Mouse (Mus musculus) embryonic facial prominence, embryonic 14.5 days (tissue): ENCODE measurements around the gene Ift22. TPM values are rescaled to one million over a fixed set of nuclear protein-coding genes. Genes with fewer than 3 reads are reported as not detected.
"Not testable (repeated sequence)": the region's sequence is repeated elsewhere in the genome, so short reads cannot be mapped to it uniquely, and the experiment has no call there.

Experiments used
- ATAC-seq: fragments of 200-750 bp; cut with Nextera tagmentation; 2 replicates; pipeline ENCODE4 v1.8.0; 2017; ENCODE audit warnings: low read depth, moderate number of reproducible peaks, moderate TSS enrichment
- DNase-seq: peaks from one replicate; pipeline ENCODE4 v3.0.0-alpha.2; 2015; ENCODE audit warnings: low spot score
- H3K27ac ChIP-seq: fragments of 300-500 bp; sonication (generic); replicated peaks from 2 replicates; pipeline ENCODE4 v1.5.1; 2014; ENCODE audit warnings: low read depth, mild to moderate bottlenecking, low read length, moderate library complexity
- H3K27me3 ChIP-seq: fragments of 300-500 bp; sonication (generic); replicated peaks from 2 replicates; pipeline ENCODE4 v1.6.1; 2014; ENCODE audit warnings: low read length; ENCODE audit not compliant: control insufficient read depth, insufficient read depth
- H3K36me3 ChIP-seq: fragments of 300-500 bp; sonication (generic); 2 replicates; pipeline ENCODE4 v1.6.1; 2014; ENCODE audit warnings: low read length, mixed read lengths; ENCODE audit not compliant: control insufficient read depth, insufficient read depth
- H3K4me1 ChIP-seq: fragments of 300-500 bp; sonication (generic); 2 replicates; pipeline ENCODE4 v1.6.1; 2014; ENCODE audit warnings: antibody characterized with exemption, low read length; ENCODE audit not compliant: control insufficient read depth, insufficient read depth
- H3K4me2 ChIP-seq: fragments of 300-500 bp; sonication (generic); 2 replicates; pipeline ENCODE4 v1.6.1; 2014; ENCODE audit warnings: low read depth, mild to moderate bottlenecking, low read length, moderate library complexity, mixed read lengths
- H3K4me3 ChIP-seq: fragments of 300-500 bp; sonication (generic); 2 replicates; pipeline ENCODE4 v1.5.1; 2014; ENCODE audit warnings: low read depth, mild to moderate bottlenecking, low read length
- H3K9ac ChIP-seq: fragments of 300-500 bp; sonication (generic); 2 replicates; pipeline ENCODE4 v1.6.1; 2014; ENCODE audit warnings: low read depth, mild to moderate bottlenecking, low read length, moderate library complexity, mixed read lengths
- H3K9me3 ChIP-seq: fragments of 300-500 bp; sonication (generic); 2 replicates; pipeline ENCODE4 v1.6.1; 2016; ENCODE audit warnings: low read length; ENCODE audit not compliant: control insufficient read depth
- WGBS: fragments of 180-500 bp; shearing (Covaris S2); extraction: QIAGEN DNeasy Blood & Tissue Kit; methylation state at CpG from one replicate; pipeline ENCODE4 v1.1.7; 2014; 5-methylcytosine and 5-hydroxymethylcytosine counted together
- polyA plus RNA-seq: library from polyadenylated mRNA; unstranded; fragments of >200 nt; fragmentation: Nextera tagmentation; extraction: Ambion mirVana; gene quantifications from 2 replicates; pipeline ENCODE4 v1.2.1, GENCODE M21; 2014

Gene Ift22
- polyA plus RNA-seq, 1 experiment from 2014 or later = 93.3 TPM

DNA sequence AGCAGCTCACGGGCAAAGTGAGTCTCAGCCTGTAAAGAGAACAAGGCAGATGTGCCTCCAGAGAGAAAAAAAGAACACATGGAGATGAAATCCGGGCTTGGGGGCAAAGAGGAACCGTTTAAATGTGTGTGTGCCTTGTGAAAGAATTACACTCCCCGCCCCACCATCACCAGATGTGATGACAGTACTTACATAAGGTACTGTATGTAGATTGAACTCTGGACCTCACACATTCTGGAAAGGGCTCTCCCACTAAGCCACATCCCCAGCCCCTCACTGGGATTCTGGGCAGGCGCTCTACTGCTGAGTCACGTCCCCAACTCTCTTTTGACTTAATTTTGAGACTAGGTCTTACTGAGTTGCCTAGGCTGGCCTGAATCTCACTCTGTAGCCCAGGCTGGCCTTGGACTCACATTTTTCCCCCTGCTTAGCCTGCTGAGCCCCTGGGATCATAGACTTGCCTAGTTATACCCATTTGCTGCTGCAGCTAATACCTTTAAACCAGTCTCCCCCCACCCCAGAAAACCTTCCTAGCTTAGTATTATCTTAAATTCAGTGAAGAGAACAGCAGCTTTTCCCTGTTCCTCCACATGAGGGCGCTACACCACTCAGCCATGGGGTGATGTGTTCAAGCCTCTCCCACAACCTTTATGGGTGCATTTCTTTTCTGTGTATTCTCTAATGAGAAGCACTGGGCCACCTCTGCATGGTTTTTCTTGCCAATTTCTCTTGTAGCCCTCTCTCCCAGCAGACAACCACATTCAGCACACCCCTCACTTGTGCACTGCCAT, 28.1 kb downstream of the Ift22 start:
- H3K36me3 ChIP-seq = no peaks in the 10 kb centered on the region
- no peak overlapping the region for H3K4me2 ChIP-seq
- H3K9me3 ChIP-seq = no peaks in the 10 kb centered on the region
- ATAC-seq = no peak
- no peaks in the 10 kb centered on the region for H3K4me1 ChIP-seq
- no peak overlapping the region for H3K4me3 ChIP-seq
- WGBS = 53% methylated on average over 7 of the region's 7 CpGs
- no peak overlapping the region for H3K27ac ChIP-seq
- no peaks in the 10 kb centered on the region for H3K27me3 ChIP-seq
- H3K9ac ChIP-seq = no peak overlapping the region
- no peak for DNase-seq

DNA sequence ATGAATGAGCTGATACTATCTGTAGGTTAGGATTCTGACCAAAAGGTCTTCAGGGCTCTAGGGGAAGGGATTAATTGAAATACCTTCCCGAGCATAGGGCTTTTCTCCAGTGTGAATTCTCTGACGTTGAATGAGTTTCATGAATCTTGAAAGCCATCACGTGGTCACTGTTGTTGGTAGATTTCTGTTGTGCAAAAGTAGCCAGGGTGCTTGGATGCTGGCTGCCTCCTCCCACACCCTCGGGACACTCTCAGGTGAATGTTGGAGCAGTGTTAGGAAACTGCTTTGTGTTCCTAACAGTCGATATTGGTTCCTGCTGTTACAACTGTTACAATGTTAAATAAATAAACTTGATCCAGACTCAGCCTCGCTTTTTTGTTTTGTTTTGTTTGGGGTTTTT, 28.8 kb downstream of the Ift22 start:
- Histone ChIP-seq H3K27me3 (no peaks in the 10 kb centered on the region), H3K4me3 (no peak overlapping the region), H3K9me3 (no peaks in the 10 kb centered on the region), H3K27ac (no peak overlapping the region), H3K4me1 (no peaks in the 10 kb centered on the region), H3K4me2 (no peak overlapping the region), H3K36me3 (no peaks in the 10 kb centered on the region), H3K9ac (no peak overlapping the region)
- WGBS = 79% methylated on average over 6 of the region's 6 CpGs
- DNase-seq (no peak), ATAC-seq (no peak)

DNA sequence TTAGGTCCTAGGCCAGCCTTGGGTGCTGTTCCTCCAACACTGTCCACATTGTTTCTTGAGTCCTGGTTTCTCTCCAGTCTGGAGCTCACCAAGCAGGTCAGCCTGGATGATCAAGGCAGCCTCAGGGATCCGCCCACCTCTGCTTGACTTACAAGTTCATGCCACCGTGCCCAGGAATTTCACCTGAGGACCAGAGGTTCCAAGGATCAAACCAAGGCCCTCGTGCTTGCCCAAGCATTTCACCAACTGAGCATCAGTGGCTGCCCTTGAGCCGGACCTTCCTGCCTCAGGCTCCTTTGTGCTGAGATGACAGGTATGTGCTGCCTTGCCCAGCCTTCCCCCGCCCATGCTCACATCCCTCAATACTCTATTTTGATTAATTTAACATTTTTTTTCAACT, 29.7 kb downstream of the Ift22 start:
- ATAC-seq (no peak), DNase-seq (no peak)
- Histone ChIP-seq H3K9ac (no peak overlapping the region), H3K36me3 (no peaks in the 10 kb centered on the region), H3K27ac (no peak overlapping the region), H3K4me2 (no peak overlapping the region), H3K4me1 (no peaks in the 10 kb centered on the region), H3K27me3 (no peaks in the 10 kb centered on the region), H3K4me3 (no peak overlapping the region), H3K9me3 (no peaks in the 10 kb centered on the region)
- WGBS = 89% methylated on average over 5 of the region's 5 CpGs

DNA sequence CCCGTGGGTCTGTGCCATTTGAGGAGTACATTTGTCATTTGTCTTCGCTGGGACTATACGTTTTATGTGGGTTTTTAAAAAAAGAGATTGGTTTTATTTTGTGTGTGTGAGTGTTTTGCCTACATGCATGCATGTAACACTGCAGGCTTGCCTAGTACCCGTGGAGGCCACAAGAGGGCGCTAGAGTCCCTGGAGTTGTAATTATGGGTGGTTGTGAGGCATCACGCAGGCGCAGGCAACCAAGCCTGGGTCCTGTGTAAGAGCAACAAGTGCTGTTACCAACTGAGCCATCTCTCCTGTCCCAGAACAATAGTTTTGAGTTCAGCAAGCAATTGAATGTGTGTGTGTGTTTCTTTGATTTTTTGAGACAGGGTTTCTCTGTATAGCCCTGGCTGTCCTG, 31.3 kb downstream of the Ift22 start:
- Histone ChIP-seq H3K36me3 (no peaks in the 10 kb centered on the region), H3K4me1 (no peaks in the 10 kb centered on the region), H3K4me2 (no peak overlapping the region), H3K9me3 (no peaks in the 10 kb centered on the region), H3K27me3 (no peaks in the 10 kb centered on the region), H3K4me3 (no peak overlapping the region), H3K27ac (no peak overlapping the region), H3K9ac (no peak overlapping the region)
- DNase-seq (no peak), ATAC-seq (no peak)
- WGBS = 62% methylated on average over 7 of the region's 7 CpGs

DNA sequence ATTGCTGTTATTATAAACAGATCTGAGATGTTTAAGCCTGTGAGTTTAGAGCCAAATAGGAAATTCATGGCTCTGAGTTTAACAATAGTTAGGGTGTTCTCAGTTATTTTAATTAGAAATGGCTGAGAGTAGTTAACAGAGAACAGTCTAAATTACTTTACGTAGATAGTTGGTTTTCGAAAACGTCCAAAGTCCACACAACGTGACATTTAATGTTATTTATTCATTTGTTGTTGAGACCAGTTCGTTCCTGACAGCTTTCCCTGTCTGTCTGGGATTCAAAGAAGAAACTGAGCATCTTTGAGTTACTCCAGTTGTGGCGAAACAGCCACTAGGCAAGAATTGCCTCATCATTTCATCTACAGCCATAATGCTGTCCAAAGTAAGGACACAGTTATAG, 32.1 kb downstream of the Ift22 start:
- not testable (repeated sequence) for H3K4me1 ChIP-seq, DNase-seq, H3K4me2 ChIP-seq, H3K36me3 ChIP-seq, H3K27ac ChIP-seq, H3K9me3 ChIP-seq, ATAC-seq, H3K4me3 ChIP-seq, H3K9ac ChIP-seq, H3K27me3 ChIP-seq
- 74% methylated on average over 6 of the region's 6 CpGs for WGBS

DNA sequence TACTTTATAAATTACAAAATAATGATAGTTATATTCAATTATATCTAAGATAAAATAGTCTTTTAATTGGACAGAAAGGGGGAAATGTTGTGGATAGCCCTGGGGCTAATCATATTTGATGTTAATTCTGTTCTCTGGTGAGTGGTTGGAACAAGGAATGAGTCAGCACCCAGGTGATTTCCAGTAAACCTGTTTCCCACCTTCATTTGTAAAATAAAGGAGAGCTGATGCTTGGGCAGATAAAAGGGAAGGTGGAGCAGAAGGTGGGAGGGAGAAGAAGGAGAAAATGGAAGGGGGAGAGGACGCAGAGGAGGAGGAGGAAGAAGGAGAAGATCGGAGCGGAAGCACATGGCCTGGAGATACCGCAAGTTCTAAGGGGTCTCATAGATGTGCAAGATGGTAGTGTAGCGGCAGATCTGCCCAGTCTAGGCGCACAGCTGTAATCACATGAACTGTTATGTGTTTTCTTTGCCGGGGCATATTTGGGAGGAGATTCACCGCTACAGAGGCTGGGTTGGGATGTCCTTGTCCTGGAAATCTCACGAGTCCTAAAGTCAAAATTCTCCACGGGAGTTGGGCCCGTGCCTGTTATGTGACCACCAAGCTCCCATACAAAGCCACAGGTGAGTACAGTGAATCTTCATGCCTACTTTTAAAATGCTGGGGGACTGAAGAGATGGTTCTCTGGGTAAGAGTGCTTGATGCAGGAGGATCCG, 33.1 kb downstream of the Ift22 start:
- DNase-seq (no peak), ATAC-seq (no peak)
- WGBS = 87% methylated on average over 12 of the region's 12 CpGs
- Histone ChIP-seq H3K4me1 (no peaks in the 10 kb centered on the region), H3K4me3 (no peak overlapping the region), H3K36me3 (no peaks in the 10 kb centered on the region), H3K27ac (no peak overlapping the region), H3K9ac (no peak overlapping the region), H3K9me3 (no peaks in the 10 kb centered on the region), H3K27me3 (no peaks in the 10 kb centered on the region), H3K4me2 (no peak overlapping the region)

DNA sequence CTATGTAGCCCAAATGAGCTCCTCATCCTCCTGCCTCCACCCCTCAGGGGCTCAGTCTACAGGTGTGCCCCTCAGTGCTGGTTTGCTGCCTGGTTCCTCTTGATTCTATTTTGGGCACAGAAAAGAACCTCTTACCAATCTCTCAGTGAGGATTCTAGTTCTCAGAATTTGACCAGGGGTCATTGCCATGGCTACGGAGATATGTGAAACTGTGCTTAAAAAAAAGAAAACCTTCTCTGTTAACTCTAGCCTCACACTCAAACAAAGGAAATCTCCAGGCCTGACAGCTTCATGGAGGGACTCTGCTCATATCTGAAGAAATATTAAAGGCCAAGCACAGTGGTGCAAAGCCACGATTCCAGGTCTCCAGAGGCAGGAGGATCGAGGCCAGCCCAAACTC, 34.8 kb downstream of the Ift22 start:
- H3K4me3 ChIP-seq = no peak overlapping the region
- ATAC-seq (no peak), DNase-seq (no peak)
- no peaks in the 10 kb centered on the region for H3K4me1 ChIP-seq
- no peaks in the 10 kb centered on the region for H3K9me3 ChIP-seq
- H3K27me3 ChIP-seq = no peaks in the 10 kb centered on the region
- no peak overlapping the region for H3K9ac ChIP-seq
- no peaks in the 10 kb centered on the region for H3K36me3 ChIP-seq
- H3K27ac ChIP-seq = no peak overlapping the region
- no peak overlapping the region for H3K4me2 ChIP-seq
- WGBS = 80% methylated on average over 3 of the region's 3 CpGs

DNA sequence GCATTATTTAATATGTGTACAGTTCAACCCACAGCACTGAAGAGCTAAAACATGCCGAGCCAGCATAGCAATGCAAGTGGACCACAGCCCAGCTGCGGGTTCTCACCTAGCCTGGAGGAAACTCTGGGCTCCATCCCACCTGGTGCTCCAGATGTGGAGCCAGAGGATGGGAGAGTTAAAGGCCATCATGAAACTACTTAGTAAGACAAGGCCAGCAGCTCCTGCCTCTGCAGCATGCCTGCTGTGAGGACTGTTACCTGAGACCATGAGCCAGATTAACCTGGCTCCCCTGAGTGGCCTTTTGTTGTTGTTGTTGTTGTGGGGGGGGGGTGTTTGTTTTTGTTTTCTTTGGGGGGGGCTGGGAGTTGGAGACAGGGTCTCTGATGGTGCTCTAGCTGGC, 35.4 kb downstream of the Ift22 start:
- Histone ChIP-seq H3K4me2 (no peak overlapping the region), H3K9ac (no peak overlapping the region), H3K27me3 (no peaks in the 10 kb centered on the region), H3K4me3 (no peak overlapping the region), H3K36me3 (no peaks in the 10 kb centered on the region), H3K9me3 (no peaks in the 10 kb centered on the region), H3K27ac (no peak overlapping the region), H3K4me1 (no peaks in the 10 kb centered on the region)
- WGBS = 64% methylated on average over 2 of the region's 2 CpGs
- DNase-seq = no peak
- no peak for ATAC-seq

DNA sequence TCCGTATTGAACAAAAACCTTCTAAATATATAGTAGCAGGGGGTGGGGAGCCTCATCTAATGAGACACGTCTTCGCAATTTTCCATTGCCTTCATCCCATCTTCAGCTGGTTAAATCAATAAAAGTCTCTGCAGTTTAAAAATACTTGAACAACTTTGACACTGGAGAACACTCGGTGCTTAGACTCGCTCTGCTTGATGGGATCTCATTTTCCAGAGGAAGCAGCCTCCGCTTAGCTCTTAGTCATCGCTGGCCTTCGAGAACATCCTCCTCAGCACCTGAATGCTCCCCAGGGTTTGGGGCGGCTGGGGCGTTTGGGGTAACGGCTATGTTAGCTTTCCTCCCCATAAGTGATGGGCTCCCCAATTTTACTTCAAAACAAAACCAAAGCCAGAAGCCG, 37.1 kb downstream of the Ift22 start:
- ATAC-seq = no peak
- Histone ChIP-seq H3K36me3 (no peaks in the 10 kb centered on the region), H3K4me3 (no peak overlapping the region), H3K27me3 (no peaks in the 10 kb centered on the region), H3K4me2 (no peak overlapping the region), H3K4me1 (no peaks in the 10 kb centered on the region), H3K9me3 (no peaks in the 10 kb centered on the region), H3K27ac (no peak overlapping the region), H3K9ac (no peak overlapping the region)
- DNase-seq = no peak
- 75% methylated on average over 12 of the region's 12 CpGs for WGBS
